Mouse (Mus musculus): ENCODE results near the gene Lep. TPM values are rescaled to one million over a fixed set of nuclear protein-coding genes. Genes with fewer than 3 reads are reported as not detected.

The Lep gene
- polyA plus RNA-seq, 1 experiment: not detected

GRCm38 (mm10) chr6:29033981-29034646 lies 25.9 kb upstream of the Lep start:
- Histone ChIP-seq H3K4me3 (ENCODE audit: insufficient read depth, low read depth, low read length) (no peak overlapping the region), H3K27ac (ENCODE audit: insufficient read depth, low read depth, low read length) (no peak overlapping the region), H3K4me1 (ENCODE audit: control insufficient read depth, insufficient read depth, low read length) (peaks cover 17% of the 10 kb centered on the region)
- 92% methylated on average over 7 of the region's 7 CpGs for WGBS
- TF ChIP-seq POLR2A (IDR thresholded peaks at IDR 0.05; ENCODE audit: insufficient read depth, low read depth, low read length) (no peak), CTCF (IDR thresholded peaks at IDR 0.05; ENCODE audit: insufficient read depth, low read depth, low read length) (no peak)

DNA sequence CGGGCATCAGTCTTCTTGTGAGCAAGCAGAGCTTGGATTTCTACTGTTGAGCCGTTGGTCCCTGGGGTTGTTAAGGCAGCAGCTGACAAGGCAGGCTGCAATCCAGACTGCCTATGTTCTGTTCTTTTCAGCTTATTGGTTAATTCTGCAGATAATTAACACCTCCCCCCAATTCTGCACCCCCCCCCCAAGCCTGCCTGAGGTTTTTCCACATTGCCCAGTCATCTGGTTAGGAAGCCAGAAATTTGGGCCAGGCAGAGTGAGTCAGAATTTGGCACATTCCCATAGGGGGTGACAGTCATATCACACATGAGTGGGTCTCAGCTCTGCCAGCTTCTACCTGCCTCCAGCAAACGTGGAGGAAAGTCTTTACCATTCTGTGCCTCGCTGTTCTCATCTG lies 23.3 kb upstream of the Lep start:
- peaks cover 11% of the 10 kb centered on the region for H3K4me1 ChIP-seq (ENCODE audit: control insufficient read depth, insufficient read depth, low read length)
- no peak overlapping the region for H3K4me3 ChIP-seq (ENCODE audit: insufficient read depth, low read depth, low read length)
- WGBS: 34% methylated on average over 4 of the region's 4 CpGs
- no peak overlapping the region for H3K27ac ChIP-seq (ENCODE audit: insufficient read depth, low read depth, low read length)
- TF ChIP-seq CTCF (IDR thresholded peaks at IDR 0.05; ENCODE audit: insufficient read depth, low read depth, low read length) (no peak), POLR2A (IDR thresholded peaks at IDR 0.05; ENCODE audit: insufficient read depth, low read depth, low read length) (no peak)

DNA sequence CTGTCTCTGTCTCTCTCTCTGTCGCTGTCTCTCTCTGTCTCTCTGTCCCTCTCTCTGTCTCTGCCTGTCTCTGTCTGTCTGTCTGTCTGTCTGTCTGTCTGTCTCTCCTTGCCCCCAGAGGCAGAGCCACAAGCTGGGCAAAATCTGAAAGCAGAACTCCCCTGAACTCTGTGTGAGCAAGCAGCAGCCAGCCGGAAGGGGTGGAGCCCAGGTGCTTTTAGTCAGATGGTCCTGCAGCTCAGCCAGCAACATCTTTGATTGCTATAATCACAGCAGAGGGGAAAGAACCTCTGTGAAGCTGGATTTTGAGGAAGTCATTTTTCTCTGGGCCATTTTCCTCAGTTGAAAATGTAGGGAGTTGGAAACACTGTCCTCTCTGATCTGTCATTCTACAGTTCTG lies 19.8 kb upstream of the Lep start:
- H3K4me3 ChIP-seq (ENCODE audit: insufficient read depth, low read depth, low read length): no peak overlapping the region
- H3K4me1 ChIP-seq (ENCODE audit: control insufficient read depth, insufficient read depth, low read length): peaks cover 5% of the 10 kb centered on the region
- TF ChIP-seq POLR2A (IDR thresholded peaks at IDR 0.05; ENCODE audit: insufficient read depth, low read depth, low read length) (no peak), CTCF (IDR thresholded peaks at IDR 0.05; ENCODE audit: insufficient read depth, low read depth, low read length) (no peak)
- no peak overlapping the region for H3K27ac ChIP-seq (ENCODE audit: insufficient read depth, low read depth, low read length)
- 87% methylated on average over 2 of the region's 2 CpGs for WGBS

GRCm38 (mm10) chr6:29044029-29044428 lies 16.0 kb upstream of the Lep start:
- Histone ChIP-seq H3K4me3 (ENCODE audit: insufficient read depth, low read depth, low read length) (no peak overlapping the region), H3K4me1 (ENCODE audit: control insufficient read depth, insufficient read depth, low read length) (no peaks in the 10 kb centered on the region), H3K27ac (ENCODE audit: insufficient read depth, low read depth, low read length) (no peak overlapping the region)
- no peak for TF ChIP-seq POLR2A (IDR thresholded peaks at IDR 0.05; ENCODE audit: insufficient read depth, low read depth, low read length)
- no peak for TF ChIP-seq CTCF (IDR thresholded peaks at IDR 0.05; ENCODE audit: insufficient read depth, low read depth, low read length)

GRCm38 (mm10) chr6:29049926-29050325 lies 10.1 kb upstream of the Lep start:
- TF ChIP-seq CTCF (IDR thresholded peaks at IDR 0.05; ENCODE audit: insufficient read depth, low read depth, low read length): no peak
- TF ChIP-seq POLR2A (IDR thresholded peaks at IDR 0.05; ENCODE audit: insufficient read depth, low read depth, low read length): no peak
- no peak overlapping the region for H3K27ac ChIP-seq (ENCODE audit: insufficient read depth, low read depth, low read length)
- H3K4me3 ChIP-seq (ENCODE audit: insufficient read depth, low read depth, low read length): no peak overlapping the region
- no peaks in the 10 kb centered on the region; the same call in 1 of the 2 replicates for H3K4me1 ChIP-seq (ENCODE audit: control insufficient read depth, insufficient read depth, low read length)
- 58% methylated on average over 5 of the region's 5 CpGs for WGBS

- H3K27ac ChIP-seq (ENCODE audit: insufficient read depth, low read depth, low read length): no peak overlapping the region
- no peak for TF ChIP-seq CTCF (IDR thresholded peaks at IDR 0.05; ENCODE audit: insufficient read depth, low read depth, low read length)
- no peak for TF ChIP-seq POLR2A (IDR thresholded peaks at IDR 0.05; ENCODE audit: insufficient read depth, low read depth, low read length)
- no peak overlapping the region for H3K4me3 ChIP-seq (ENCODE audit: insufficient read depth, low read depth, low read length)
- H3K4me1 ChIP-seq (ENCODE audit: control insufficient read depth, insufficient read depth, low read length): no peaks in the 10 kb centered on the region; the same call in 1 of the 2 replicates
- WGBS: 75% methylated on average over 9 of the region's 9 CpGs
Measured at GRCm38 (mm10) chr6:29052188-29052587, 7.8 kb upstream of the Lep start.

DNA sequence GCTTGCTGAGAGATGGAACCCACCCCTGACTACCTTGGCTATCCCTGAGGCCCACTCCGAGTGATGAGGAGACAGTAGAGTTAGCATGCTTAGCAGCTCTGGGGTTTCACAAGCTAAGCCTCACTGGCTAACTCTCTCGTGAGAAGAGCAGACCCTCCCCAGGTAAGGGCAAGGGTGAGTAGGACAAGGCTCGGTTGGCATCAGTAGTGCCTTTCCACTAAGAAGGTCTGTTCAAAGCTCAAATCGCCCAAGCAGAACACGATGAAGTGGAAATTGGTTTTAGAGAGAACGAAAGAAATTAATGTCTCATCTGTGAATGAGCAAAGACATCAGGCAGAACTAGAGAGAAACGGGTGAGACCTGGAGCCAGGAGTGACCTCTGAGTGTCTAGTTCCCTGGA lies 6.8 kb upstream of the Lep start:
- 90% methylated on average over 7 of the region's 7 CpGs for WGBS
- no peaks in the 10 kb centered on the region; the same call in 1 of the 2 replicates for H3K4me1 ChIP-seq (ENCODE audit: control insufficient read depth, insufficient read depth, low read length)
- no peak overlapping the region for H3K27ac ChIP-seq (ENCODE audit: insufficient read depth, low read depth, low read length)
- H3K4me3 ChIP-seq (ENCODE audit: insufficient read depth, low read depth, low read length): no peak overlapping the region
- TF ChIP-seq CTCF (IDR thresholded peaks at IDR 0.05; ENCODE audit: insufficient read depth, low read depth, low read length) (no peak), POLR2A (IDR thresholded peaks at IDR 0.05; ENCODE audit: insufficient read depth, low read depth, low read length) (no peak)

GRCm38 (mm10) chr6:29056377-29056776 lies 3.6 kb upstream of the Lep start:
- TF ChIP-seq POLR2A (IDR thresholded peaks at IDR 0.05; ENCODE audit: insufficient read depth, low read depth, low read length) (no peak), CTCF (IDR thresholded peaks at IDR 0.05; ENCODE audit: insufficient read depth, low read depth, low read length) (no peak)
- 89% methylated on average over 7 of the region's 7 CpGs for WGBS
- Histone ChIP-seq H3K4me3 (ENCODE audit: insufficient read depth, low read depth, low read length) (no peak overlapping the region), H3K4me1 (ENCODE audit: control insufficient read depth, insufficient read depth, low read length) (no peaks in the 10 kb centered on the region; the same call in 1 of the 2 replicates), H3K27ac (ENCODE audit: insufficient read depth, low read depth, low read length) (no peak overlapping the region)

GRCm38 (mm10) chr6:29066389-29066790 lies 6.4 kb downstream of the Lep start:
- TF ChIP-seq POLR2A (IDR thresholded peaks at IDR 0.05; ENCODE audit: insufficient read depth, low read depth, low read length) (no peak), CTCF (IDR thresholded peaks at IDR 0.05; ENCODE audit: insufficient read depth, low read depth, low read length) (no peak)
- 69% methylated on average over 8 of the region's 8 CpGs for WGBS
- H3K27ac ChIP-seq (ENCODE audit: insufficient read depth, low read depth, low read length): no peak overlapping the region
- H3K4me3 ChIP-seq (ENCODE audit: insufficient read depth, low read depth, low read length): no peak overlapping the region
- H3K4me1 ChIP-seq (ENCODE audit: control insufficient read depth, insufficient read depth, low read length): no peaks in the 10 kb centered on the region
